9 mouse cellular contexts compared by ENCODE assay signal in genomic region chr1:170839685-170840084, GRCm38 (mm10). TPM values are rescaled to one million over a fixed set of nuclear protein-coding genes. Genes with fewer than 3 reads are reported as not detected.
DNase-seq lines count a peak whose midpoint lies in the region; TF ChIP-seq lines count a peak whose summit lies in the region.
"Had no signal": no experiment of that assay in that cellular context is flagged by ENCODE, and none has a peak within 500 bp of the region (broad histone marks: within the 10 kb centered on the region; RNA-seq: fewer than 3 reads in every experiment).

No protein-coding gene starts in this region.

- peak; percentile 56 for DNase-seq in kidney, adult 2 months
- DNase-seq in kidney, adult 11 months = no peak
- DNase-seq in 3134 (ENCODE audit: extremely low read depth, insufficient read length, low spot score) (peak; percentile 34), 3T3-L1 (ENCODE audit: low read depth, low spot score) (peak; percentile 72)
- peak; percentile 36 for DNase-seq in fibroblast of lung, adult 2 months (ENCODE audit: low read depth)
- DNase-seq in spleen, postnatal 36 days (ENCODE audit: low spot score in 2 of 2) = no peak
- DNase-seq in ovary, adult 18-20 months (ENCODE audit: low spot score) = no peak
- DNase-seq: adrenal gland, postnatal 10 days had no signal

- no peak overlapping the region for H3K27ac ChIP-seq in kidney, adult 2 months (ENCODE audit: insufficient read depth, low read depth, low read length)
- H3K27ac ChIP-seq: lung, embryonic 15.5 days had no signal

- TF ChIP-seq CTCF in kidney, adult 2 months (conservative IDR thresholded peaks at IDR 0.05; ENCODE audit: insufficient read depth, insufficient read length, low read depth, low read length) = 0 out of 2 replicates have a peak, but pooled peaks have one; percentile 16

- no peak overlapping the region for H3K4me3 ChIP-seq in kidney, adult 2 months (ENCODE audit: insufficient read depth, low read depth, low read length)
- H3K4me3 ChIP-seq: lung, embryonic 15.5 days had no signal

- no peaks in the 10 kb centered on the region for H3K36me3 ChIP-seq in kidney, adult 2 months (ENCODE audit: control insufficient read depth, insufficient read depth, low read length)
- H3K36me3 ChIP-seq: lung, embryonic 15.5 days had no signal

- no peaks in the 10 kb centered on the region for H3K27me3 ChIP-seq in kidney, adult 2 months (replicated peaks; ENCODE audit: control insufficient read depth, insufficient read depth, low read length)
- H3K27me3 ChIP-seq: lung, embryonic 15.5 days had no signal

- no peaks in the 10 kb centered on the region for H3K4me1 ChIP-seq in kidney, adult 2 months (ENCODE audit: control insufficient read depth, insufficient read depth, low read length)
- H3K4me1 ChIP-seq: lung, embryonic 15.5 days had no signal

- TF ChIP-seq POLR2A in kidney, adult 2 months (IDR thresholded peaks at IDR 0.05; ENCODE audit: low read depth, low read length) = no peak

RNA-seq across cellular contexts. Expression of gene Atf6, which starts 27.9 kb away (rescaled TPM):
- 15.4 and 16.4 TPM in 2 replicates for polyA plus RNA-seq in kidney, adult 2 months (2012; rRNA removed)

RNA-seq across cellular contexts. Expression of gene Gm26620, which starts 45.2 kb away (rescaled TPM):
- 0.75 and 1.8 TPM in 2 replicates for polyA plus RNA-seq in kidney, adult 2 months (2012; rRNA removed)

RNA-seq across cellular contexts. Expression of gene Dusp12, which starts 45.7 kb away (rescaled TPM):
- 13.8 and 18.8 TPM in 2 replicates for polyA plus RNA-seq in kidney, adult 2 months (2012; rRNA removed)

Comparison
In these comparisons a context has a peak if more than half of its experiments do, and no peak if none do; other contexts are left out.
1. DNase-seq: peak in kidney, adult 2 months (single experiment), 3134 (single experiment), 3T3-L1 (single experiment) and fibroblast of lung, adult 2 months (single experiment); none in kidney, adult 11 months (single experiment), spleen, postnatal 36 days (0 of 2) and ovary, adult 18-20 months (single experiment).